Comparison of ENCODE assay signal across 11 mouse cellular contexts in genomic region chr1:154704558-154705185, GRCm38 (mm10).
DNase-seq lines count a peak whose midpoint lies in the region; ATAC-seq and TF ChIP-seq lines count a peak whose summit lies in the region.
"Had no signal": no experiment of that assay in that cellular context is flagged by ENCODE, and none has a peak within 500 bp of the region (broad histone marks: within the 10 kb centered on the region; RNA-seq: fewer than 3 reads in every experiment).

No protein-coding gene starts in this region.

- H3K9me3 ChIP-seq in CH12.LX (replicated peaks; ENCODE audit: low read length): no peaks in the 10 kb centered on the region
- H3K9me3 ChIP-seq in forebrain, embryonic 14.5 days (replicated peaks; ENCODE audit: control insufficient read depth, low read length): no peaks in the 10 kb centered on the region
- no peaks in the 10 kb centered on the region for H3K9me3 ChIP-seq in limb, embryonic 12.5 days

- intact Hi-C loops in gastrocnemius, adult 2 months (cut with DNase I): no loop called here

- H3K27ac ChIP-seq in gastrocnemius, adult 2 months: no peak overlapping the region
- H3K27ac ChIP-seq in CH12.LX (ENCODE audit: insufficient read depth, low read depth): no peak overlapping the region
- H3K27ac ChIP-seq in forebrain, embryonic 14.5 days (ENCODE audit: low read depth, low read length): no peak overlapping the region
- H3K27ac ChIP-seq in limb, embryonic 12.5 days: peak overlapping the region; percentile 57; the same call in 1 of the 2 replicates
- no peak overlapping the region for H3K27ac ChIP-seq in cerebellum, adult 2 months (ENCODE audit: insufficient read depth, low read length)

- WGBS in forebrain, embryonic 14.5 days: 36% methylated on average over 11 of the region's 11 CpGs
- 18% methylated on average over 11 of the region's 11 CpGs for WGBS in limb, embryonic 12.5 days
- WGBS in cerebellum, adult 2 months: 63% methylated on average over 11 of the region's 11 CpGs

- TF ChIP-seq RAD21 in CH12.LX (IDR thresholded peaks at IDR 0.05; ENCODE audit: low read depth, low read length): no peak

- no peak overlapping the region for H3K4me2 ChIP-seq in CH12.LX (ENCODE audit: insufficient read depth, low read depth, poor library complexity, severe bottlenecking)
- no peak overlapping the region for H3K4me2 ChIP-seq in forebrain, embryonic 14.5 days (ENCODE audit: low read length)
- H3K4me2 ChIP-seq in limb, embryonic 12.5 days: peak overlapping the region; percentile 3; the same call in 1 of the 2 replicates
- H3K4me2 ChIP-seq: liver, embryonic 11.5 days had no signal

- dilution Hi-C loops in CH12.LX (cut with MboI; ENCODE audit: extremely low pct_ligation_motif_present, extremely low pct_unique_long_range_greater_than_20kb, low sequenced_read_pairs): no loop called here

- no peak overlapping the region for H3K4me3 ChIP-seq in gastrocnemius, adult 2 months
- no peak overlapping the region for H3K4me3 ChIP-seq in CH12.LX (replicated peaks in 1 of 3; ENCODE audit: low read depth in 2 of 3, low read length in 2 of 3, poor library complexity in 1 of 3)
- H3K4me3 ChIP-seq in forebrain, embryonic 14.5 days (ENCODE audit: low read depth, low read length): no peak overlapping the region
- no peak overlapping the region for H3K4me3 ChIP-seq in limb, embryonic 12.5 days (replicated peaks)
- no peak overlapping the region for H3K4me3 ChIP-seq in cerebellum, adult 2 months (replicated peaks; ENCODE audit: insufficient read depth, low read depth, low read length)

- no peak for TF ChIP-seq POLR2A in CH12.LX (IDR thresholded peaks at IDR 0.05; ENCODE audit: low read depth, low read length)
- TF ChIP-seq POLR2A in cerebellum, adult 2 months (IDR thresholded peaks at IDR 0.05; ENCODE audit: borderline replicate concordance, insufficient read depth, low read length): no peak

- peak; percentile 78 for ATAC-seq in forebrain, embryonic 14.5 days
- peak; percentile 79 for ATAC-seq in limb, embryonic 12.5 days (ENCODE audit: insufficient number of reproducible peaks, insufficient read depth, low FRiP score, low TSS enrichment, low read depth)
- ATAC-seq: inflammation-experienced regulatory T-cells, adult 6 months had no signal

- no peak overlapping the region for H3K9ac ChIP-seq in CH12.LX (ENCODE audit: insufficient read depth, low read depth)
- H3K9ac ChIP-seq in forebrain, embryonic 14.5 days (ENCODE audit: low read length): no peak overlapping the region
- H3K9ac ChIP-seq in limb, embryonic 12.5 days (replicated peaks): no peak overlapping the region

- in situ Hi-C loops in CH12.LX (cut with MboI; ENCODE audit: low pct_ligation_motif_present, low pct_unique_long_range_greater_than_20kb, low sequenced_read_pairs): no loop called here

- H3K27me3 ChIP-seq in CH12.LX (replicated peaks): no peaks in the 10 kb centered on the region
- no peaks in the 10 kb centered on the region for H3K27me3 ChIP-seq in forebrain, embryonic 14.5 days (replicated peaks; ENCODE audit: control insufficient read depth, insufficient read depth, low read length)
- no peaks in the 10 kb centered on the region; the same call in 1 of the 2 replicates for H3K27me3 ChIP-seq in limb, embryonic 12.5 days
- no peaks in the 10 kb centered on the region for H3K27me3 ChIP-seq in cerebellum, adult 2 months (ENCODE audit: control insufficient read depth, insufficient read depth, low read length)

- TF ChIP-seq EP300 in CH12.LX (IDR thresholded peaks at IDR 0.05; ENCODE audit: low read length): no peak

- H3K79me2 ChIP-seq in CH12.LX (replicated peaks; ENCODE audit: control insufficient read depth, extremely low read depth, insufficient read depth, poor library complexity, severe bottlenecking): no peaks in the 10 kb centered on the region

- H3K36me3 ChIP-seq in CH12.LX (replicated peaks in 1 of 2; ENCODE audit: control insufficient read depth in 1 of 2, insufficient read depth in 1 of 2, low read length in 1 of 2): peaks cover 0 to 18% of the 10 kb centered on the region in 2 experiments
- no peaks in the 10 kb centered on the region for H3K36me3 ChIP-seq in forebrain, embryonic 14.5 days (ENCODE audit: control insufficient read depth, insufficient read depth, low read length)
- H3K36me3 ChIP-seq in limb, embryonic 12.5 days: no peaks in the 10 kb centered on the region

- DNase-seq in gastrocnemius, adult 2 months: peak; percentile 36
- no peak for DNase-seq in gastrocnemius, postnatal 4 days (ENCODE audit: low spot score in 2 of 2)
- DNase-seq in CH12.LX (ENCODE audit: extremely low read depth): peak; percentile 21
- peak; percentile 75 for DNase-seq in forebrain, embryonic 14.5 days (ENCODE audit: low spot score)
- no peak for DNase-seq in cerebellum, adult 2 months
- DNase-seq in urinary bladder, postnatal 25 days (ENCODE audit: low spot score): no peak
- no peak for DNase-seq in urinary bladder, postnatal 36 days (ENCODE audit: low spot score in 2 of 2)
- DNase-seq: gastrocnemius, postnatal 14 days had no signal

- H3K4me1 ChIP-seq in CH12.LX (ENCODE audit: control insufficient read depth in 1 of 2, insufficient read depth in 2 of 2): peaks cover 4 to 31% of the 10 kb centered on the region in 2 experiments; a peak in 3 of 4 replicates
- H3K4me1 ChIP-seq in forebrain, embryonic 14.5 days (ENCODE audit: control insufficient read depth, insufficient read depth, low read length): peaks cover 7% of the 10 kb centered on the region
- H3K4me1 ChIP-seq in limb, embryonic 12.5 days (replicated peaks): peaks cover 39% of the 10 kb centered on the region
- peaks cover 3% of the 10 kb centered on the region for H3K4me1 ChIP-seq in cerebellum, adult 2 months (ENCODE audit: control insufficient read depth, insufficient read depth, low read length)

- TF ChIP-seq CTCF in gastrocnemius, adult 2 months (IDR thresholded peaks at IDR 0.05): no peak
- TF ChIP-seq CTCF in CH12.LX (conservative IDR thresholded peaks at IDR 0.05 in 1 of 2, IDR thresholded peaks at IDR 0.05 in 1 of 2; ENCODE audit: low read depth in 2 of 2, low read length in 2 of 2): no peak
- TF ChIP-seq CTCF in cerebellum, adult 2 months (IDR thresholded peaks at IDR 0.05; ENCODE audit: borderline replicate concordance, insufficient read depth, low read depth, low read length): no peak

TF ChIP-seq in CH12.LX, 34 proteins besides CTCF, POLR2A, EP300 and RAD21:
- TF ChIP-seq ZMIZ1 (IDR thresholded peaks at IDR 0.05; ENCODE audit: low read depth, low read length): no peak
- no peak for TF ChIP-seq NRF1 (IDR thresholded peaks at IDR 0.05; ENCODE audit: low read depth, low read length)
- TF ChIP-seq TCF12 (IDR thresholded peaks at IDR 0.05; ENCODE audit: low read depth, low read length): no peak
- no peak for TF ChIP-seq UBTF (IDR thresholded peaks at IDR 0.05; ENCODE audit: low read depth, low read length)
- TF ChIP-seq HCFC1 (IDR thresholded peaks at IDR 0.05; ENCODE audit: low read depth, low read length): no peak
- no peak for TF ChIP-seq SIN3A (IDR thresholded peaks at IDR 0.05; ENCODE audit: low read length)
- no peak for TF ChIP-seq MAFK (IDR thresholded peaks at IDR 0.05; ENCODE audit: insufficient replicate concordance, low read length)
- TF ChIP-seq IRF4 (IDR thresholded peaks at IDR 0.05; ENCODE audit: low read depth, low read length): no peak
- no peak for TF ChIP-seq SMC3 (IDR thresholded peaks at IDR 0.05; ENCODE audit: low read depth, low read length)
- no peak for TF ChIP-seq E2F4 (IDR thresholded peaks at IDR 0.05; ENCODE audit: insufficient replicate concordance, low read depth, low read length)
- TF ChIP-seq MYC (IDR thresholded peaks at IDR 0.05; ENCODE audit: low read depth, low read length): no peak
- TF ChIP-seq MXI1 (IDR thresholded peaks at IDR 0.05; ENCODE audit: low read depth, low read length): no peak
- TF ChIP-seq TBP (conservative IDR thresholded peaks at IDR 0.05; ENCODE audit: low read depth, low read length): no peak
- no peak for TF ChIP-seq CHD1 (IDR thresholded peaks at IDR 0.05; ENCODE audit: low read depth, low read length)
- TF ChIP-seq RCOR1 (conservative IDR thresholded peaks at IDR 0.05; ENCODE audit: low read depth, low read length): no peak
- TF ChIP-seq MAX (IDR thresholded peaks at IDR 0.05; ENCODE audit: low read length): no peak
- TF ChIP-seq ZC3H11A (IDR thresholded peaks at IDR 0.05; ENCODE audit: low read depth, low read length): no peak
- no peak for TF ChIP-seq USF1 (IDR thresholded peaks at IDR 0.05; ENCODE audit: low read depth, low read length)
TF ChIP-seq in CH12.LX: peak in this region for 0.

Comparison
In these comparisons a context has a peak if more than half of its experiments do, and no peak if none do; other contexts are left out.
1. DNase-seq: peak in gastrocnemius, adult 2 months (single experiment), CH12.LX (single experiment) and forebrain, embryonic 14.5 days (single experiment); none in gastrocnemius, postnatal 4 days (0 of 2), cerebellum, adult 2 months (0 of 2), urinary bladder, postnatal 25 days (single experiment) and urinary bladder, postnatal 36 days (0 of 2).